Mouse (Mus musculus): ENCODE data around the gene Mdh1b. TPM values are rescaled to one million over a fixed set of nuclear protein-coding genes. Genes with fewer than 3 reads are reported as not detected.

Mdh1b gene
- polyA plus RNA-seq, 1 experiment from 2014 or later = 0.10 TPM

Other genes starting within 250 kb of the Mdh1b start
- gene Gm39653, start 114.3 kb downstream of the Mdh1b start, polyA plus RNA-seq (2016; fragmentation: Nextera tagmentation; extraction: Ambion mirVana) = not detected in 2 replicates
- gene Dytn, start 43.4 kb downstream of the Mdh1b start, polyA plus RNA-seq (2016; fragmentation: Nextera tagmentation; extraction: Ambion mirVana) = not detected in 2 replicates
- 52.4 and 52.5 TPM in 2 replicates for gene Fastkd2, start 296 bp upstream of the Mdh1b start, polyA plus RNA-seq (2016; fragmentation: Nextera tagmentation; extraction: Ambion mirVana)
- gene 4933402D24Rik, start 38.9 kb upstream of the Mdh1b start, polyA plus RNA-seq (2016; fragmentation: Nextera tagmentation; extraction: Ambion mirVana) = 0.19 and 0.25 TPM in 2 replicates

All from midbrain, embryonic 12.5 days (tissue).